Mouse (Mus musculus) spleen, adult 2 months (tissue): ENCODE data around the gene Hmga2.

Source experiments
- CTCF ChIP-seq: fragments of 200-500 bp; IDR thresholded peaks from 2 replicates; pipeline ENCODE4 v1.5.1; 2011; ENCODE audit warnings: mild to moderate bottlenecking, inconsistent platforms; ENCODE audit not compliant: insufficient read depth, insufficient read length, insufficient replicate concordance; ENCODE audit errors: extremely low read depth
- POLR2A ChIP-seq: fragments of 200-500 bp; IDR thresholded peaks from 2 replicates; pipeline ENCODE4 v1.6.1; 2011; ENCODE audit warnings: low read depth, low read length, inconsistent platforms

GRCm38 (mm10) chr10:120424015-120424414 is 52.3 kb downstream of the Hmga2 start:
- no peak for TF ChIP-seq CTCF
- TF ChIP-seq POLR2A = no peak
